Mouse (Mus musculus): Measurements from ENCODE around the gene Fam240a. TPM values are rescaled to one million over a fixed set of nuclear protein-coding genes. Genes with fewer than 3 reads are reported as not detected.
A peak's percentile ranks its signal among the peaks of the same experiment; 100 is the strongest.

Fam240a gene
- total and polyA plus RNA-seq, 2 experiments from 2014 or later, result not detected

DNA sequence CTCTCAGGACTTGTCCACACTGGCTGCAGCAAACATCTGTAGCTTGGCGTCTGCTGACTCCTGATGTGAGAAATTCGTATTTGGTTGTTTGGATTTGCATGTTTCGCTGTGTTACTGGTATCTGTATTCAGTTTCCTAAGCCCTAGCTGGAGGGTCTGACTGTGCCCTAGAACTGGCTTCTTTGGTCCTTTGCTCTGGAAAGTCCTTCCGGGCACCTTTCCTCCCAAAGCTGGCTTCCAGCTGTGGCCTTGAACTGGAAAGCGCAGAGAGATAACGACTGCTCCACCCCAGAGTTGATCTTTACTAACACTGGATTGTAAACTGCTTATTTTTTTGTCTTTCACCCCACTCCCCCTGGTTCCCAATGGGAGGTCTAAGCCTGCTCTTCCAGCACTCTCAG, 31.2 kb upstream of the Fam240a start:
- DNase-seq (ENCODE audit: low spot score), result no peak
- Histone ChIP-seq H3K4me2 (ENCODE audit: low read depth, low read length, poor library complexity, severe bottlenecking) (no peak overlapping the region), H3K9ac (replicated peaks; ENCODE audit: low read length, poor library complexity, severe bottlenecking) (no peak overlapping the region), H3K4me3 (ENCODE audit: low read depth, low read length) (no peak overlapping the region), H3K36me3 (ENCODE audit: insufficient read depth, low read length) (no peaks in the 10 kb centered on the region), H3K4me1 (ENCODE audit: insufficient read depth, low read length) (no peaks in the 10 kb centered on the region), H3K27ac (ENCODE audit: low read depth, low read length) (no peak overlapping the region), H3K27me3 (ENCODE audit: insufficient read depth, low read length) (peaks cover 10% of the 10 kb centered on the region; the same call in 1 of the 2 replicates), H3K9me3 (ENCODE audit: low read length) (no peaks in the 10 kb centered on the region)
- no peak for ATAC-seq (ENCODE audit: low FRiP score)
- 45% methylated on average over 6 of the region's 6 CpGs for WGBS
- no peak for TF ChIP-seq CTCF (IDR thresholded peaks at IDR 0.05)

DNA sequence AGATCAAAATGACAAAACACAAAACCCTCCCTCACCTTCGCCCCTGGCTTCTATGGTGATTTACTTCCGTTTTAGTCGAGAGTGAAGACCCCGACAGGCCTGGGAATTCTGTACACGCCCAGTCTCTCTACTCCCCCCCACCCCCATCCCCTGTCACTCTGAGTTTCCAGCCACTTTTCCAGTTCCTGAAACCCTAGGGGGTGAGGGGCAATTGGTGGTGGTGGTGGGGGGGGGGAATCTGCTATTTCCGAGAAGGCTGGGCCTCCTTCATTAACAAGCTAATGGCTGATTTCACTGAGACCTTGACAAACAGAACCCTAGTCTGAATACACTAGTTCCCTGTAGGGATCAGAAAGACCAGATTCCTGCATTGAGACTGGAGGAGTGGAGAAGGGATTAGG, 30.6 kb upstream of the Fam240a start:
- Histone ChIP-seq H3K4me1 (ENCODE audit: insufficient read depth, low read length) (no peaks in the 10 kb centered on the region), H3K27ac (ENCODE audit: low read depth, low read length) (no peak overlapping the region), H3K27me3 (ENCODE audit: insufficient read depth, low read length) (peaks cover 10% of the 10 kb centered on the region; the same call in 1 of the 2 replicates), H3K4me3 (ENCODE audit: low read depth, low read length) (no peak overlapping the region), H3K36me3 (ENCODE audit: insufficient read depth, low read length) (no peaks in the 10 kb centered on the region), H3K4me2 (ENCODE audit: low read depth, low read length, poor library complexity, severe bottlenecking) (no peak overlapping the region), H3K9ac (replicated peaks; ENCODE audit: low read length, poor library complexity, severe bottlenecking) (no peak overlapping the region), H3K9me3 (ENCODE audit: low read length) (no peaks in the 10 kb centered on the region)
- 14% methylated on average over 6 of the region's 6 CpGs for WGBS
- DNase-seq (ENCODE audit: low spot score) (no peak), ATAC-seq (ENCODE audit: low FRiP score) (no peak)
- no peak for TF ChIP-seq CTCF (IDR thresholded peaks at IDR 0.05)

DNA sequence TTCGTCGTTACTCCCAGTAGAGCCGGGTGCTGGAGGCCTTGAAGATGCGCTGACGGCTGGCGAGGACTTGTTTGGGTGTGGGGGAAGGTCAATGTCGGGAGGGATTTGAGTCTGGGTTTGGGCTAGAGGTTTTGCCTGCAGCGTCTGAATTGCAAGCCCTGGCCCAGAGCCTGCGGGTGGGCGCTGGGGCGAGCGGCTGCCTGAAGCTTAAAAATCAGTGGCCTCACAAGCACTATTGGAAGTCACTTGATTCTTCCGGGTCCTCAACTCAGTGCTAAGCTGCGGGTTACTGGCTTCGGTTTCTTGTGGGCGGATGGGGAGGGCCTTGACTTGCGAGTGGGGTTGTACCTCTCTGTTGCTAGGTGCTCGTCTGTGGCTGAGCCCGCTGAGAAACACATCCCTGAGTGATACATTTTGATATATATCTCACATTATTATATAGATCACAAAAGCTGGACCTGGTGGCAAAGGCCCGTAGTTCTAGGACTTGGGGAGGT, 29.9 kb upstream of the Fam240a start:
- DNase-seq (ENCODE audit: low spot score), result no peak

DNA sequence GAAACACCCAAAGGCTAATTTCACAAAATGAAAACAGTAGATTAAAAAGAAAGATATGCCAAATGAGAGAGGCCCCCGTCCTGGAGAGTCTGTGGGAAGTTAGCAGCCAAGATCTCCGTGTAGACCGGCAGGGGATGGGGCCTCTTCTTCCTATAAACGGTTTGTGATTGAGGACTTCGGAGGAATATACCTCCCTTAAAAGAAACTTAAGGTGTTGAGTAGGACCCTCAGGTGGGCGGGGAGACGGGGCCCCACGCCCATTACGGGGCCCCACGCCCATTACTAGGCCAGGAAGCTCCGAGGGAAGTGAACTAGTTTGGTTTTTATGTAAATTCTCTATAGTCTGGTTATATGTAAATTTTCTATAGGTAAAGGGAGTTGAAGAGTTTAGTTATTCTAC, 29.3 kb upstream of the Fam240a start, which contains the start of gene Tdgf1:
Gene Tdgf1, minus strand, starts transcription at position 233 of the 400 bp plus-strand sequence.
- Histone ChIP-seq H3K27ac (ENCODE audit: low read depth, low read length) (no peak within 1 kb of the TSS), H3K9me3 (ENCODE audit: low read length) (no peaks in the 10 kb centered on the region), H3K9ac (replicated peaks; ENCODE audit: low read length, poor library complexity, severe bottlenecking) (no peak within 1 kb of the TSS), H3K27me3 (ENCODE audit: insufficient read depth, low read length) (peaks cover 10% of the 10 kb centered on the region; the same call in 1 of the 2 replicates), H3K4me3 (ENCODE audit: low read depth, low read length) (no peak within 1 kb of the TSS), H3K4me2 (ENCODE audit: low read depth, low read length, poor library complexity, severe bottlenecking) (0 out of 2 replicates have a peak within 1 kb of the TSS, but pooled peaks have one; percentile 5), H3K36me3 (ENCODE audit: insufficient read depth, low read length) (no peaks in the 10 kb centered on the region), H3K4me1 (ENCODE audit: insufficient read depth, low read length) (no peaks in the 10 kb centered on the region)
- no peak for ATAC-seq (ENCODE audit: low FRiP score)
- TF ChIP-seq CTCF (IDR thresholded peaks at IDR 0.05), result no peak
- WGBS, result 22% methylated on average over 11 of the region's 11 CpGs
- no peak for DNase-seq (ENCODE audit: low spot score)

More for the DNA sequence above, 29.9 kb upstream of the Fam240a start:
- Histone ChIP-seq H3K36me3 (ENCODE audit: insufficient read depth, low read length) (no peaks in the 10 kb centered on the region), H3K9ac (replicated peaks; ENCODE audit: low read length, poor library complexity, severe bottlenecking) (no peak overlapping the region), H3K27me3 (ENCODE audit: insufficient read depth, low read length) (peaks cover 10% of the 10 kb centered on the region; the same call in 1 of the 2 replicates), H3K27ac (ENCODE audit: low read depth, low read length) (no peak overlapping the region), H3K4me1 (ENCODE audit: insufficient read depth, low read length) (no peaks in the 10 kb centered on the region), H3K4me3 (ENCODE audit: low read depth, low read length) (no peak overlapping the region), H3K9me3 (ENCODE audit: low read length) (no peaks in the 10 kb centered on the region), H3K4me2 (ENCODE audit: low read depth, low read length, poor library complexity, severe bottlenecking) (no peak overlapping the region)
- no peak for TF ChIP-seq CTCF (IDR thresholded peaks at IDR 0.05)
- WGBS, result 23% methylated on average over 20 of the region's 20 CpGs
- no peak for ATAC-seq (ENCODE audit: low FRiP score)

DNA sequence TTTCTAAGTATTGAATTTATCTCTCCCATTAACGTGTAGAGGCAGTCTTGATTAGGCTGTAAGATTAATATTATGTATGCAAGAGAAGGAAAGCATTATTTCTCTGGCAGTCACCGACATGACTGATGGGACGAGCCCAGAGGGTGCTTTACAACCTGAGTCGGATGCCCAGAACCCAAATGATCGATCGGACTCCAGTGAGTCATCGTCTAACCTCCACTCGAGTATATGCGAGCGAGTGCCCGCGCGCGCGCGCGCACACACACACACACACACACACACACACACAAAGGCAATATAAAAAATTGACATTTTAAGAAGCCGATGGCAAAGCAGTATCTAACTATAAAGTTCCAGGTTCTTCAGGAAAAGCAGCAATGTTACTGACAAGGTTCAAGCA, 28.7 kb upstream of the Fam240a start:
- Histone ChIP-seq H3K4me2 (ENCODE audit: low read depth, low read length, poor library complexity, severe bottlenecking) (0 out of 2 replicates have a peak overlapping the region, but pooled peaks have one; percentile 5), H3K9me3 (ENCODE audit: low read length) (no peaks in the 10 kb centered on the region), H3K4me1 (ENCODE audit: insufficient read depth, low read length) (no peaks in the 10 kb centered on the region), H3K27me3 (ENCODE audit: insufficient read depth, low read length) (peaks cover 10% of the 10 kb centered on the region; the same call in 1 of the 2 replicates), H3K9ac (replicated peaks; ENCODE audit: low read length, poor library complexity, severe bottlenecking) (no peak overlapping the region), H3K36me3 (ENCODE audit: insufficient read depth, low read length) (no peaks in the 10 kb centered on the region), H3K4me3 (ENCODE audit: low read depth, low read length) (no peak overlapping the region), H3K27ac (ENCODE audit: low read depth, low read length) (no peak overlapping the region)
- WGBS, result 31% methylated on average over 18 of the region's 18 CpGs
- ATAC-seq (ENCODE audit: low FRiP score) (no peak), DNase-seq (ENCODE audit: low spot score) (peak; percentile 24)
- no peak for TF ChIP-seq CTCF (IDR thresholded peaks at IDR 0.05)

DNA sequence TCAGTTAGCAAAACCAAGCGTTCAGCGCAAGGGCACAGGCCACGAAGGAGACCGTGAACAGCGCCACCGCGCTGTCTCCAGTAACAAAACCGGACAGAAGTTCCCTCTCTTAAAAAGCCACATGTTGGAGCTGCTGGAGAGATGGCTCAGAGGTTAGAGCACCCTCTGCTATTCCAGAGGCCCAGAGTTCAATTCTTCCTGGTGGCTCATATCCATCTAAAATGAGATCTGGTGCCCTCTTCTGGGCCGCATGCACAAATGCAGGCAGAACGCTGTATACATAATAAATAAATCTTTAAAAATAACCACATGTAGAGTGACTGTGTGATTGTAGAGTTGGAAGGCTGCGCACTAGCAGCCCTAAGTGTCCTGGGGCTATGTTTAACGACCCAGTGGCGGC, 27.6 kb upstream of the Fam240a start:
- Histone ChIP-seq H3K4me1 (ENCODE audit: insufficient read depth, low read length) (no peaks in the 10 kb centered on the region), H3K9ac (replicated peaks; ENCODE audit: low read length, poor library complexity, severe bottlenecking) (no peak overlapping the region), H3K27ac (ENCODE audit: low read depth, low read length) (no peak overlapping the region), H3K36me3 (ENCODE audit: insufficient read depth, low read length) (no peaks in the 10 kb centered on the region), H3K27me3 (ENCODE audit: insufficient read depth, low read length) (peaks cover 10% of the 10 kb centered on the region; the same call in 1 of the 2 replicates), H3K9me3 (ENCODE audit: low read length) (no peaks in the 10 kb centered on the region), H3K4me3 (ENCODE audit: low read depth, low read length) (no peak overlapping the region), H3K4me2 (ENCODE audit: low read depth, low read length, poor library complexity, severe bottlenecking) (no peak overlapping the region)
- 40% methylated on average over 13 of the region's 13 CpGs for WGBS
- DNase-seq (ENCODE audit: low spot score) (peak; percentile 40), ATAC-seq (ENCODE audit: low FRiP score) (no peak)
- peak; percentile 70 for TF ChIP-seq CTCF (IDR thresholded peaks at IDR 0.05)
